Mouse (Mus musculus) myocyte (in vitro differentiated cells): Measurements from ENCODE around the gene Faf1. TPM values are rescaled to one million over a fixed set of nuclear protein-coding genes. Genes with fewer than 3 reads are reported as not detected.

ENCODE experiments used
- H3K27me3 ChIP-seq: one replicate; pipeline ENCODE4 v1.6.1; 2011; ENCODE audit not compliant: control insufficient read depth, insufficient read depth, insufficient read length
- H3K36me3 ChIP-seq: one replicate; pipeline ENCODE4 v1.6.1; 2011; ENCODE audit not compliant: control insufficient read depth, insufficient read depth
- H3K4me2 ChIP-seq: one replicate; pipeline ENCODE4 v1.6.1; 2011; ENCODE audit warnings: low read depth, control low read depth
- H3K4me3 ChIP-seq: one replicate; pipeline ENCODE4 v1.5.1; 2011; ENCODE audit warnings: mild to moderate bottlenecking, control low read depth, moderate library complexity
- H3K79me2 ChIP-seq: one replicate; pipeline ENCODE4 v1.6.1; 2011; ENCODE audit not compliant: control insufficient read depth, insufficient read depth
- H3ac ChIP-seq: one replicate; pipeline ENCODE4 v1.6.1; 2011; ENCODE audit not compliant: control insufficient read depth, insufficient read length
- CEBPB ChIP-seq: IDR thresholded peaks from 2 replicates; pipeline ENCODE4 v1.6.1; 2011; ENCODE audit warnings: mild to moderate bottlenecking, moderate library complexity; ENCODE audit not compliant: poor library complexity, insufficient read depth, severe bottlenecking
- E2F4 ChIP-seq: IDR thresholded peaks from one replicate; pipeline ENCODE4 v1.6.1; 2011; ENCODE audit warnings: mild to moderate bottlenecking, control low read depth, moderate library complexity; ENCODE audit not compliant: insufficient read depth
- MAX ChIP-seq: IDR thresholded peaks from one replicate; pipeline ENCODE4 v1.6.1; 2011; ENCODE audit warnings: low read depth, mild to moderate bottlenecking, control low read depth
- MYOD1 ChIP-seq, 3 experiments: IDR thresholded peaks; one replicate each; pipeline ENCODE4 v1.6.1; 2011; ENCODE audit warnings: control low read depth in 2 of 3, low read depth in 2 of 3, mild to moderate bottlenecking in 2 of 3, moderate library complexity in 1 of 3; ENCODE audit not compliant: insufficient read length in 2 of 3, control insufficient read depth in 1 of 3
- MYOG ChIP-seq, 3 experiments: IDR thresholded peaks; one replicate each; pipeline ENCODE4 v1.6.1; 2011; ENCODE audit warnings: control low read depth in 2 of 3, low read depth in 2 of 3, mild to moderate bottlenecking in 2 of 3; ENCODE audit not compliant: insufficient read length in 2 of 3, control insufficient read depth in 1 of 3, insufficient read depth in 1 of 3
- POLR2A ChIP-seq: IDR thresholded peaks from one replicate; pipeline ENCODE4 v1.6.1; 2011; ENCODE audit warnings: low read depth, mild to moderate bottlenecking, control low read depth, moderate library complexity; ENCODE audit not compliant: insufficient read length
- POLR2AphosphoS2 ChIP-seq: IDR thresholded peaks from one replicate; pipeline ENCODE4 v1.6.1; 2011; ENCODE audit warnings: low read depth, control low read depth; ENCODE audit not compliant: insufficient read length
- REST ChIP-seq: IDR thresholded peaks from one replicate; pipeline ENCODE4 v1.6.1; 2011; ENCODE audit warnings: mild to moderate bottlenecking, control low read depth, moderate library complexity; ENCODE audit not compliant: insufficient read depth, insufficient read length
- SRF ChIP-seq: IDR thresholded peaks from one replicate; pipeline ENCODE4 v1.6.1; 2011; ENCODE audit warnings: low read depth; ENCODE audit not compliant: control insufficient read depth, insufficient read length
- TCF12 ChIP-seq: IDR thresholded peaks from one replicate; pipeline ENCODE4 v1.6.1; 2011; ENCODE audit warnings: mild to moderate bottlenecking, control low read depth; ENCODE audit not compliant: poor library complexity, insufficient read depth, severe bottlenecking
- TCF3 ChIP-seq: IDR thresholded peaks from one replicate; pipeline ENCODE4 v1.6.1; 2011; ENCODE audit warnings: low read depth, control low read depth; ENCODE audit not compliant: insufficient read length
- USF1 ChIP-seq: IDR thresholded peaks from one replicate; pipeline ENCODE4 v1.6.1; 2011; ENCODE audit warnings: low read depth, mild to moderate bottlenecking, control low read depth, moderate library complexity
- polyA plus RNA-seq: library from polyadenylated mRNA; unstranded; fragments of >200 nt; fragmentation: generic; extraction: Trizol; gene quantifications from one replicate; pipeline ENCODE4 v1.2.1, GENCODE M21; 2012; ENCODE audit warnings: missing spikeins

Faf1 gene
- polyA plus RNA-seq, 1 experiment = 30.1 TPM

GRCm38 (mm10) chr4:109666461-109667269 lies 9.7 kb upstream of the Faf1 start, which contains the start of gene Cdkn2c:
Gene Cdkn2c (minus strand): TSS chr4:109667189.
- Histone ChIP-seq H3K4me3 (peak within 1 kb of the TSS; percentile 80), H3K36me3 (no peaks in the 10 kb centered on the region), H3K4me2 (peak within 1 kb of the TSS; percentile 78), H3ac (peak within 1 kb of the TSS; percentile 76), H3K27me3 (no peaks in the 10 kb centered on the region), H3K79me2 (peaks cover 43% of the 10 kb centered on the region)
- TF ChIP-seq MYOD1 (IDR thresholded peaks at IDR 0.05; ENCODE audit: control insufficient read depth in 1 of 3, insufficient read length in 2 of 3, low read depth in 2 of 3) (peak in 2 of 3 experiments; percentile 22 to 54), E2F4 (peak; percentile 80), MYOG (IDR thresholded peaks at IDR 0.05; ENCODE audit: control insufficient read depth in 1 of 3, insufficient read depth in 1 of 3, insufficient read length in 2 of 3, low read depth in 2 of 3) (peak in 1 of 3 experiments; percentile 53), POLR2A (peak; percentile 94), USF1 (no peak), POLR2AphosphoS2 (peak; percentile 91), CEBPB (no peak)

DNA sequence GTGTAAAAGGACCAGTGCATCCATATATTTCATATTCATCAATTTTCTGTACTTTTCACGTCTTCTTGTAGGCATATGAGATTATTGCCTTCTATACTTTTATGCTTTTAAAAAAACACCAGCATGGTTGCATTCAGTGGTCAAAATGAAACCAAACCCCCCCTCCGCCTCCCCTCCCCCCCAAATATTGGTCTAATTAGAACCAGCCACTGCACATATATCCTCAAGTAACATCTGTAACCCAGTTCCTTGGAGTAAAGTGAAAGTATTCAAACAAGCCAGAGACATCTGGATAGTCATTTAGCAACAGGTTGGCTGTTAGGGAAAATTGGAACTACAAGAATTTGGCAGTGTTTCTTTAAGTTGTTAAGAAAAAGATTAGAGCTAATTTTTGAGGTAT lies 8.9 kb upstream of the Faf1 start:
- H3K36me3 ChIP-seq = no peaks in the 10 kb centered on the region
- peak overlapping the region; percentile 78 for H3K4me2 ChIP-seq
- peak overlapping the region; percentile 80 for H3K4me3 ChIP-seq
- TF ChIP-seq MYOG (IDR thresholded peaks at IDR 0.05; ENCODE audit: control insufficient read depth in 1 of 3, insufficient read depth in 1 of 3, insufficient read length in 2 of 3, low read depth in 2 of 3) (no peak), SRF (no peak), E2F4 (no peak), REST (no peak), POLR2AphosphoS2 (no peak), CEBPB (no peak), TCF12 (no peak), USF1 (no peak), MAX (no peak), POLR2A (no peak), MYOD1 (IDR thresholded peaks at IDR 0.05; ENCODE audit: control insufficient read depth in 1 of 3, insufficient read length in 2 of 3, low read depth in 2 of 3) (no peak), TCF3 (no peak)
- peaks cover 34% of the 10 kb centered on the region for H3K79me2 ChIP-seq
- H3K27me3 ChIP-seq = no peaks in the 10 kb centered on the region
- H3ac ChIP-seq = peak overlapping the region; percentile 76

DNA sequence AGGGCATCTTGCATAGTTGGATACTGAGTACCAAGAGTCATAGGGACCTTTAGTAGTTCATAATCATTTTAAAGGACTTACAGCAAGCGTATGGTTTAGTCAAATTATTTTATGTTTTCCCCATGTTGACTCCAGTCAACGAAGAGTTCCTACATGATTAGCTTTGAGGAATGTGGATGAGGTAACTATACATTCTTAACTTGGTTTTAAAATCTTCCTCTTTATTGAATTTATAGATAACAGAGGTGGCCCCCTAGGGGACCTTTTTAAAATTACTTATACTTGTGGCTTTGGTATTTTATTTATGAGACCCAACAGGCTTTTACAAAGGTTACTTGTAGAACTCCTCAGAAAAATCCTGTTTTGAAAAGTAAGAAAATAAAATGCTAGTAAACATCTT lies 6.2 kb upstream of the Faf1 start:
- no peak for TF ChIP-seq SRF
- no peak for TF ChIP-seq MYOG (IDR thresholded peaks at IDR 0.05; ENCODE audit: control insufficient read depth in 1 of 3, insufficient read depth in 1 of 3, insufficient read length in 2 of 3, low read depth in 2 of 3)
- TF ChIP-seq TCF3 = no peak
- TF ChIP-seq MYOD1 (IDR thresholded peaks at IDR 0.05; ENCODE audit: control insufficient read depth in 1 of 3, insufficient read length in 2 of 3, low read depth in 2 of 3) = no peak
- TF ChIP-seq E2F4 = no peak
- TF ChIP-seq POLR2AphosphoS2 = no peak
- no peak for TF ChIP-seq MAX
- no peak for TF ChIP-seq USF1
- TF ChIP-seq POLR2A = no peak
- TF ChIP-seq CEBPB = no peak
- TF ChIP-seq REST = no peak
- no peak for TF ChIP-seq TCF12
- no peaks in the 10 kb centered on the region for H3K36me3 ChIP-seq
- H3ac ChIP-seq = no peak overlapping the region
- peaks cover 7% of the 10 kb centered on the region for H3K79me2 ChIP-seq
- H3K27me3 ChIP-seq = no peaks in the 10 kb centered on the region
- H3K4me3 ChIP-seq = no peak overlapping the region
- no peak overlapping the region for H3K4me2 ChIP-seq

- TF ChIP-seq REST (no peak), TCF3 (no peak), MAX (no peak), MYOD1 (IDR thresholded peaks at IDR 0.05; ENCODE audit: control insufficient read depth in 1 of 3, insufficient read length in 2 of 3, low read depth in 2 of 3) (no peak), USF1 (no peak), POLR2AphosphoS2 (no peak), POLR2A (no peak), TCF12 (no peak), E2F4 (no peak), SRF (no peak), CEBPB (no peak), MYOG (IDR thresholded peaks at IDR 0.05; ENCODE audit: control insufficient read depth in 1 of 3, insufficient read depth in 1 of 3, insufficient read length in 2 of 3, low read depth in 2 of 3) (no peak)
- Histone ChIP-seq H3K79me2 (peaks cover 4% of the 10 kb centered on the region), H3K36me3 (no peaks in the 10 kb centered on the region), H3K4me3 (no peak overlapping the region), H3ac (no peak overlapping the region), H3K27me3 (no peaks in the 10 kb centered on the region), H3K4me2 (no peak overlapping the region)
These were observed 4.4 kb upstream of the Faf1 start for GRCm38 (mm10) chr4:109671941-109672340.
